Mouse (Mus musculus): ENCODE data around the gene Rgs6.

The Rgs6 gene

DNA sequence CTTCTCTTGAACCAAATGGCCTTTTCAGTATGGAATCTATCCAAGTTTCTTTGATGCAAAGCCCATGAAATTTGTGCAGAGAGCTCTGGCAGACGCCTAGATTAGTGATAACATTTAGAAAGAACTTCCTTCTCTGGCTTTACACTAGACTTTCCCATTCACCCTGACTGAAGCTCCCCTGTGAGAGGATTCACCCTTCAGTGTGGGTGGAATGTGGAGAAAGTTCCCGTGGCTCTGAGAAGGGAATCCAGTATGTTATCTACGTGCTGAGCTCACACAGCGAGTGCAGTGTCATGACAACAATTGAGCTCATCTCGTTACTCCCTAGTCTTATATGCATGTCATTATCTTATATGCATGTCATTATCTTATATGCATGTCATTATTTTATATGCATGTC lies 61.9 kb downstream of the Rgs6 start:
- DNase-seq, result no peak

DNA sequence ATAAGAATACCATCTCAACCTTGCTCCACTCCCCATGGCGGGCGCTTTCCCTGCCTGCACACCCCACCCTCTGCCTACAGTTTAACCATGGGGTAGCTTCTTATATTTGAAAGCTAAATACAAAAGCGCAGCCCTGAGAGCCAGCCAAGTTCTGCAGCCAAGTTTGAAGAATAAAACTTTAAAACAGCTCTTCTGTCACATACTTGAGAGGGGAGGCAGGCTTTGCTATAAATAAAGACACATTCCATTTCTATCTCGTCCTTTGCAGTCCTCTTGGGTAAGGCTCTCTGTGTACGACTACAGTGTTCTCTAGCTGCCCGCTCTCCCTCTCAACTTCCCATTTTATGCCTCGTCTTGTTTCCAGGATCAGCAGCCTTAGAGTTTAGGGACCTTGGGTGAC lies 76.5 kb downstream of the Rgs6 start:
- DNase-seq, result no peak

DNA sequence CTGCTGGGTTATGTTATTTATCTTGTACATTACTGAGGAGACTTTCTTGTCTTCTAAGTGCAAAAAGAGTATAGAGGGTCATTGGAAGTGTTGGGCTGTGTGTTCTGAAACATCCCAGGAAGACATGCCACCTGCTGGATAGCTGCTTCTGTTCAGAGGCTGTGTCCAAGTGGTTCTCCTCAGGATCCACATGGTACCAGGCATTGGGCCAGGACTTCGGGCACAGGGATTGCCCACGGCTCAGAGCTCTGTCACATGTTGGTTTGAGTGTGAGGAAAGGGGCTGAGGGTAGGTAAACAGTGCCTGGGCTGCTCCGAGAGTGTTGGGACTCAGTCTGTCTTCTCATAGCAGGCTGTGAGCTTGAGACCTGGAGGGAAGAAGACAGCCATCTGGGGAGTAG lies 79.3 kb downstream of the Rgs6 start:
- peak; percentile 89 to 93 for DNase-seq

DNA sequence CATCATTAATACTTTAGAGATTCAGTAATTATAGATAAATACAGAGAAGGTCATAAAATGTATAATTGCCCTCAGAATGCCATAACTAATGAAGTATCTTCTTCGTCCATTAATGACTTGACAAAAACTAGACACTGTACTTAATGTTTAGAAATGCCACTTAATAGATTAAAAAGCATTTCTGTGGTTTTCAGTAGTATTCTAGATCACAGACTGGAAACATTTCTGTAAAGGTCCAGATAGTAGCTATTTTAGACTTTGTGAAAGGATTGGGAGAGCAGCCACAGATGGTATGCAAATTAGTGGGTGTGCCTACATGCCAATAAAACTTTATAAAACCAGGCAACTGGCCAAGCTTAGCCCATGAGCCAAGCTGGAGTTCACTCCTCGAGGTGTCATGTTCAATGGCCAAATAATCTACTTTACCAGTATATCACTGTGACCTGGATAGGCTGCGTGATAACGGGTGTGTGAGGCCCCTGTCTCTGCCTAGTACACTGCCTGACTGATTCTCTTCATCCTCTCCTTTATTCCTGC lies 82.2 kb downstream of the Rgs6 start:
- DNase-seq, result peak; percentile 20 to 33

DNA sequence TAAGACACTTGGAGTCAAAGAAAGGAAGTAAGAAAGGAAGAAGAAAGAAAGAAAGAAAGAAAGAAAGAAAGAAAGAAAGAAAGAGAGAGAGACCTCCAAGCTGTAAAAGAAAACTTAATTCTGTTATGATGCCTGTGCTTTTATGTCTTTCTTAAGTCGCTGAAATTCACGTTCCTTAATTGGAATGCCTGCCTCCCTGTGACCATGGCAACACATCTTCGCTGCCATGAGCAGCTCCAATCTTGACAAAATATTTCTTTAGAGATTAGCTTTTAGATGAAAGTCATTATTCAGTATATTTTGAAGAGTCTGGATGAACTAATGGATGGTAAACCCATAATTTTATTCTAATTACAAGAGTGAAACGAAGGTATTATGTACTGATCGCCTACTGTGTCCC lies 83.5 kb downstream of the Rgs6 start:
- DNase-seq, result no peak

DNA sequence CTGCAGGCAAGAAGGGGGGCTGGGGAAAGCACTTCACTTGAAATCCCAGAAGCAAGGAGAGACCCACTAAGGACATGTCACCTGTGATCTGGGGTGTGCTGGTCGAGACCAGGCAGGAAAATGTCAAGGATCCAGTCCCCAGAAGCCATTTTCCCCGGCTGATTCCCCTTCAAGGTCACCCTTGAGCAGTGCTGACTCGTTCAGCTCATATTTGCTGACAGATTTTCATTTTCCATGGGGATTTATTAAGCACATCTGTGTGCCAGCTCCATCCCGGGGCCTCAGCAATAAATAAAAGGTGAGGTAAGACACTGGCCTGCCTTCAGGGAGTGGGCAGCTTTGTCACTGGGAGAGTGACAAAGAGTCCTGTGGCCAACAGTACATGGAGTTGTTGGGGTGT lies 87.0 kb downstream of the Rgs6 start:
- no peak for DNase-seq

DNA sequence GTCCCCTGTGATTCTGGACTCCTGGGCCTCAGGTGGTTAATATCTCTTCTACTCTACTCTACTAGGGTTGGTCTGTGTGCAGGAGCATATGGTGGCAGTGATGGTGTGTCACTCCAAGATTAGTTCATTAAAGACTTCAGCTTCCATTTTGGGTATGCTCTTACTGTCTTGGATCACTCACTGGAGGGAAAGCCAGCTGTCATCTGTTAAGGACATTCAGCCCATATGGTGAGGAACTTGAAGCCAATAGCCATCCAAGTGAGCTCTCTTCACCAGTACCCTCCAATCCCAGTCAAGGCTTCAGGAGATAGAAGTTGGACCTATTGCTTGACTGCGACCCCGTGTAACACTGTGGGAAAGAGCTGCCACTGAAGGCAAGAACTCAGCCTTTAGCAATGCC lies 98.9 kb downstream of the Rgs6 start:
- peak in 1 of 2 experiments; percentile 22 for DNase-seq

DNA sequence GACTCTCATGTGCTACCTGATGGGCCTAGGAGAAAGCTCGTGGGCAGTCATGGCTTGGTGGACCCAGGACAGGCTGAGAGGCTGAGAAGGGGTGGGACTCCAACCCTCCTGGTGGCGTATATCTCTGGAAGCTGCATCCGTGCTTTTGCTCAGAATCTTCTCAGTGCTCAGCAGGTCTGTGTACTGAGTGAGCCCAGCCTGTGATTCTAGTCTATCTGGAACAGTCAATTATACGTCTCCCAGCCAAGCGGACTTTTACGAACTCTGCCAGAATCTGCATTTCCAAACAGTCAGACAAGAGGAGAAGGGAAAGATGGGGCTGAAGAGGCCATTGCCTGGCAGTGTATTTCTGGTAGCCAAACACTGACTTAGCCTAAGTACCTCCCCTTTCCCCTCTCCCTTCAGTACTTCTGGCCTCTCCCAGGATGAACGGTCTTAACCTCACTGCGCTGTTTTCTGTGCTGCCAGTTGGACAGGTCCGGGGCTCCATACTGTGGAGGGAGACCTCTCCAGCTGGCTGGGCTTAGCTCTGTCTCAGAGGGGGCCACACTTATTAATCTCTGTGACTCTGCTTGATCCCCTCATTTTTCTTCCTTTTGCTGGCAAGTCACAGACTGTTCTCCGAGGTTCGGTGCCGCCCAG lies 110.9 kb downstream of the Rgs6 start:
- peak; percentile 47 to 60 for DNase-seq

DNA sequence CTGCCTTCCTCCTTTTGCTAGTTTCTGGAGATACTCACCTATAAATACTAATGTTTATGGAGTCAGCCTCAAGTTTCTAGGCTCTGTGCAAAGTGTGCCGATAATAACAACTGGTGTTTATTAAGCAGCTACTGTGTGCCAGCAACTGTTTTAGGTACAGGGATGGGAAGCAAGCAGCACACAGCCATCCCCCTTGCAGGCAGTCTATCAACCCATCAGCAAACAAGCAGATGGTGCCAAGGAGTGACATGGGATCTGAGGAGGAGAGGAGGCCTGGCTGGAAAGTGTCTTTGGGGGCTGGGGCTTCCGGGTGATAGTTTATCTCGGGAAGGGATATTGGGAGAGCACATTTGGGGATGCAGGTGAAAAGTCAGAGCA lies 111.4 kb downstream of the Rgs6 start:
- DNase-seq, result peak; percentile 52 to 57

DNA sequence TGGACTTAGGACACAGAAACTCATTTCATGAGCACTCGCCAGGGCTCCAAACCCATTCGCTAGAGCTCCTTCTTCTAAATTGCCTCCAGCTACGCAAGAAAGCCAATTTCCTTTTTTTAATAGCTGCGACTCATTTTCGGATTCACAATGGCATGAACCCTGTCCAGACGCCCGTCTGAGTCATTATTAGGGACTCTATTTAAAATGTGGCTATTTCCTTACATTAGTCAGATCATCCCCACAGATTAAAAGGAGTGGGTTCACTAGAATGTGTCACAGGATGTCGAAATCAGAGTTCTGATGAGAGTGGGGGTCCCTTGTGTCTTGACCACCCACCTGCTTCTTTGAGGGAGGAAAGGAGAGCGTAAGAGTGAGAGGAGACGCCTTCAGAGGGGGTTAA lies 112.1 kb downstream of the Rgs6 start:
- DNase-seq, result no peak

DNA sequence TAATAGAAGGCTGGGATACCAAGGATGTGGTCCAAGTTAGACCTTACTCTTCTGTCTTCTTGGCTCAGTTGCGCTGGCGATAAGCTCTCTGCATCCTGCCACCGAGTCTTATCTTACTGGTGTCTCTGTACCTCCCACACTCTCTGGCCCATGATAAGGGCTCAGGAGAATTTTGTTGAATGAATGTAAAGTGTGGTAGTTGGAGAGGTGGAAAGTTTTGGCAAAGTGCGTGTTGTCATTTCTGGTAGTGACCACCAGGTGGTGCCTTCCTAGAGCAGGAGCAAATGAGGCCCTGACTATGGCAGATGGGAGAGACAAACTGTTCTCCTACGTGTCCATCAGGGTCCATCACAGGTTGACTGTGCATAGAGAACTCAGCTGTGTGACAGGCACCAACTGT lies 112.7 kb downstream of the Rgs6 start:
- peak; percentile 50 to 62 for DNase-seq

DNA sequence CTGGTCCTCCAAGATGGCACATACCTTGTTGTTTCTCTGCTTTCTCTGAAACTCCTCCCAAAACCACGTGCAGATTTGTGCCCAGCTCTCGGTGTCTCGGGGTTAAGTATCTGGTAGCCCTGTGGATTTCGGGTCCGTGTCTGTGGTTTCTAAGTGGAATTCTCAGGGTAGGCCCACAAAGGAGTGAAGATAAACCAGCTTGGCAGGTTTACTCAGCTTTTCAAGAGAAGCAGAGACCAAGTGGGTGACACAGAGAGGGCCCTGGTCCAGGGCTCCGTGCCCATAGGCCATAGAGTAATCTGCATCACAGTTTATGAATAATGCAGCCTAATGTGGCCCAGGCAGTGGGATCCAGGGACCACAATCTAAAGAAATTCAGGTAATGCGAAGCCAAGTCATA lies 113.3 kb downstream of the Rgs6 start:
- peak in 1 of 2 experiments; percentile 19 for DNase-seq

DNA sequence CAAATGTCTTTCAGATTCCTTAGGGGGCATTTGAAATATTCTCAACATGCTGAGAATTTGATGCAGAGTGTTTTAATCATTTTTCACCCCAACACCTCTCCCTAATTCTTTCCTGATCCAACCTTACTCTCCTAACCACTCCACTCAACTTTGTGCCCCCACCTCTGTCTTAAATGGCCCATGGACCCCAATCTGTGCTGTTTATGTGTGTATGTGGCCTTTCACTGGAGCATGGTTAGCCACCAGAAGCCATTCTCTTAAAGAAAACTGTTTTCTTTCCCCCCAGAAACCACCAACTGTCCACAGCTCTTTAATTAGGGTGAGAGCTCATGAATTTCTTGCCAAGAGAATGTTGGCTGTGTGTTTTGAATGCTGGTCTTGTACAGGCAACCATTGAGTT lies 122.3 kb downstream of the Rgs6 start:
- DNase-seq, result no peak

DNA sequence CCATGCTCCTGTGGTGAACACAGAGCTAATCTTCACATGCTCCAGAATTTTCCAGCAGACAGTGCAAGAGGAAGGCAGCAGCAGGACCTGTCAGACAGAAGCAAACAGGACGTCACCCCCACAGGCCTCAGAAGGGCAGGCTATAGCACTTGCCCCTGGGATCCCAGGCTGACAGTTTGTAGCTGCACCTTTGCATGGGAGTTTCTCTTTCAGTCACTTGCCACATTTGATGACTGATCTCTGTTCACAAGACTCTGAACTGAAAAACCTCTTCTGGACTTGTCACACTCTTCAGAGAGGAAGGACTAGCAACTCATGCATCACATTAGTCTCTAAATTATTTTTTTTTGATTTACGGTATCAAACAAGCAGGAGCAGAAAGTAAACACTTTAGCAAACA lies 126.2 kb downstream of the Rgs6 start:
- no peak for DNase-seq

DNA sequence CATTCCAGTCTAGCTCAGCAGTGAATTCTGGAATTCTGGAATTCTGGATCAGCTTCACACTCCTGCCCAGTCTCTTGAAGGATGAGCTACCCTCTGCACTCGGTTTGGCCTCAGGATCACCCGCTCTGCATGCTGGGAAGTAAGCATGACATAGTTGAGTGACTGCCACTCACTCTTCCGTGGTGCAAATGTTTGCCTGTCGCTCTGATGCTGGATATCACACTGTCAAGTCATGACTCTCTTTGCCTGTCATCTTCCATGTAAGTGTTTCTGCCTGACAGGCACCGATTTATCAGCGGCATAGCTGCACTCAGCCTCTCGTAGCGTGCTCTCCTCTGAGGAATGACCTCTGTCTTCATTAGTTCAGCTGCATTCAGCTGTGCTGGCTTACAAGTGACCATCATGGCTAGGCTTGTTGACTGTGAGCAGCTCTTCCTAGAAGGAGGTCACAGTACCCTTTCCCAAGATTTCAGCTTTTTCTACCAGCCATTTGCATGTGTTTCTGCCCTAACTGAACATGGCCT lies 135.0 kb downstream of the Rgs6 start:
- no peak for DNase-seq

DNA sequence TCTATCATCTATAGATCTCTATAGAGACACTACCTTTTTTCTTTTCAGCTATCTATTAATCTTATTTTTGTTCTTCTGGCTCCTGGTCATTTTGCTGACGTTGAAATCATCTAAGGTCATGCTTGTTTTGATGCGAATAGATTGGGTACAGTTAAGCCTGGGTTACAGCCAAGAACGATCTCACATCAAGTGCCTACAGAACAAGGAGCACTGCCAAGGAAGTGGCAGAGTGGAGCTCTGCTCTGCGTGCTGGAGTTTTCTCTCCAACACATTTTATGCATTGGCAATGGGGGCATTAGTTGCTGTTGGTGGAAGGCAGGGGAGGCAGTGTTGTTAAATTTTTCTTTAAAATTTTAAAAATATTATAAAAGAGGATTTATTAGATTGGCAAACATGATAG lies 138.2 kb downstream of the Rgs6 start:
- DNase-seq, result peak; percentile 21 to 30

DNA sequence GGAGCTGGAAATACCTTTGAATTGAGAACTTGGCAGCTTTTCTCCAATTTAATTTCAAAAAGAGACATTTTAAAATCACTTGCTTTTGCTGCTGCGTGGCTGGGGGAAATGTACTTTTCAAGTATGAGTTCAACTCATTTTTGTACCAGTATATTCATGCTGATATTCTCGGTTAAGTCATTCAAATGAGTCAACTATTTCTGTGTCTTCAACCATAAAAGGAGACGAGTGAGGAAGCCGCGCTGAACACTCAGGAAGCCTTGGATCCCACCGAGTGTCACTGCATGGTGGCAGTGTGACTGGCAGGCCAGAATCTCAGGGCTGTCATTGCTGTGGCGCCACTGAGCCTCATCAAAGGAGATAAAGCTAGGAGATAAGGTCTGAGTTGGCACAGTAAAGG lies 143.5 kb downstream of the Rgs6 start:
- no peak for DNase-seq

DNA sequence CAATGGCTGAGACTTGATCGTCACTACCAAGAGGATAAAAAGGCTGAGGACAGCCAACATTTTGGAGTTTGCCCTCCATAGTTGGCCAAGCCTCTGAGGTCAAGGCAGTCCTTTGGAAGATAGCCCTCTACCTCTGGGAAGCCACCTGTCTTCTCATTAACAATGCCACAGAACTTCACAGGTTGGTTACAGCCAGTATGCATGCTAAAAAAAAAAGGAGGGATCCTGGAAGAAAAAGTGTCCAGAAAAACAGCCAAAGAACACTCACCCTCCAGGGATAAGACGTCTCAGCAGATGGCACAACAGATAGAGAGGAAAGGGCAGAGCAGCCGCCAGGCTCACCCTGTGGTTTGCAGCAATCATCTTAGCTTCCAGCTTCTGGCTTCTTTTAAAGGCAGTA lies 154.9 kb downstream of the Rgs6 start:
- DNase-seq, result peak; percentile 53 to 69

DNA sequence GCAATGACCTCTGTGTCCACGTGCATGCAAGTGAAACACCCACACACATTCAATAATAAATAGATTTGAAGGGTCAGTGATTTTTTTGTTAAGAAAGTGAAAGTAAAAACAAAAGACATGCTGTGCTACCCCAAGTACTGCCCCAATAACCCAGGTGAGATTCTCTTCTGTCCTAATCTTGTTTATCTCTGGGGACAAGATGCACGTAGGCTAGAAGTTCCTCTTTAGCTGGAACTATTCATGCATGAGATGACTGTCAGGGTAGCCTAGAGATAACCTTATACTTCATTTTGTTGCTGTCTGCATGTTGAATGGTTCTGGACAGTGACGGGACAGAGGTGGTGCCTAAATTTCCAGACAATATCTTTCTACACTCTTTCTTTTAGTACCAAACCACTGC lies 155.9 kb downstream of the Rgs6 start:
- DNase-seq, result no peak

DNA sequence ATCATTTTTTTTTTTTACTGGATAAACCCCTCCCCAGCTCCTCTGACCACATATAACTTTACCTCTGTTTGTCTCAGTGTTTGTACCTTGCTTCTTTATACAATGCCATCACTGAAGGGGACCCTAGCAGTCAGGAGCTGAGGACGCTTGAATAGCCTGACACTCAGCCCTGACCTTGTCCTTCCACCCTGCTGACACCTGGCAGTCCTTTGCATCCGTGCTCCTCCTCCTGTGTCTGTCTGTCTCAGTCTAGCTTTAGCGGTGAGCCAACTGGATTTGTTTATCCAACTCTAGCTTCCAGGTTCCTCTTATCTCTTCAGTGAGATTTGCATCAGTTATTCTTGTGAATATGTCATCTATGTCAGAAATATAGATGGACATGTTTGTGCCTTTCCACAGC lies 156.7 kb downstream of the Rgs6 start:
- peak in 1 of 2 experiments; percentile 32 for DNase-seq

DNA sequence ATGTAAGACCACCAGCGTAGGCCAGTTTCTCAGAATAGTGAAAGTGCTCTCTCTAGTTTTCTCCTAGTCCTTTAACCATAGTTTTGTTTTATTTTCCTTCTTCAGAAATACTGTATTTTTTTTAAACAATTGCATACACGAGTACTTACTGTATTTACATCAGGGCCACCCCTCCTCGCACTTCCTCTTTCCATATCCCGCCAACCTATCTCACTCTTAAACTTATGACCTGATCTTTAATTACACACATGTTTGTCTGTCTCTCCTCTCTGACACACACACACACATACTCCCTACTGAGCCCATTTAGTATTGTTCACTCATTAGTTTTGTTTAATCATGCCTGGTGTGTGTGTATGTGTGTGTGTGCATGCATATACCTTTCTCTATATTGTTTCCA lies 159.0 kb downstream of the Rgs6 start:
- DNase-seq, result no peak

DNA sequence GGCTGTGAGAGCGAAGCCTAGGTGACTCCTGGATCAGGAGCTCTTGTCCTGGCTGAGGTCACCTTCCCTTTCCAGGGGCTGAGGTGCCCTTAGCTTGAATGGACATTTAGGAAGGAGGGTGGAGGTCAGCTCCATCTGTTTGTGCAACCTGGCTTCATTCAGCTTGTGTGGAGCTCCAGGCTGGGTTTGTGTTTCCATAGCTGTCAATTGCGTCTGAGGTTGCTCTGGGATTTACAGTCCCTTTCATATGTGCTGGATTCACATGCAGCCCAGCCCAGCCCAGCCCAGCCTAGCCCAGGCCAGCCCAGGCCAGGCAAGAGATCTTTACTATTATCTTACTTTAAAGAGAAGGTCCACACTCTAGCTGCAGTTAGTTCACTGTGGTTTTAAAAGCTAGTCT lies 163.8 kb downstream of the Rgs6 start:
- no peak for DNase-seq

DNA sequence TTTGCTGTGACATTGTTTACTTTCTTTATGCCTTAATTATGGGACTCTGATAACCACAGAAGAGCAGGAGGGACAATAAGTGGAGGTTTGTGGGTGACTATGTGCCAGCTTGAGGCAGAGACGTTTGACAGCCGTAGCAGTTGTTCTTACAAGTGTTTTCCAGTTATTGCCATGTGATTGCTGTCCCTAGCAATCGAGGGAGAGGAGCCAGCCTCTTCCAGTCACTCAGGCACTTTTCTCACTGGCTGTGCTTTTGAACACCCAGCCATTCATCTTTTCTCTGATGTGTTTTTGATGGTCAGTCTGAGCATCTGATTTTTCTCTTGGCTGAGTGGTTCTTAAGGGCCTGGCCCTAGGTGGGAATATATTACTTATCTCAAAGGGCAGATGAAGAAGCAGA lies 166.4 kb downstream of the Rgs6 start:
- no peak for DNase-seq

DNA sequence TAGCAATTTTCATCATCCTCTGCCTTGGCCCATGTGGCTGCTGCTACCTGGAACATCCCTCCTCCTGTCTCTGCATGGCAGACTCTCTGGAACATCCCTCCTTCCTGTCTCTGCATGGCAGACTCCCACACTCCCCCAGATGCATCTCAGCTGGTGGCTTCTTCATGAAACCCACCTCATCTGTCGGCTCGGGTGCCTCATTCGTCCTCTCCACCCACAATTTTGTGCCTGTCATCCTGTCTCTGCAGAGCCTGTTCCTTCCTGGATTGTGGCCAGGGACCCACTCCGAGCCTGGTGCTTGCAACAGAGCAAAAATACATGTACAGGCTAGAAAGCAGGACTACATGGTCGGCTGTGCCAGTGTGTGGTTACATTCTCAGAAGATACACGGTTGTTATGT lies 168.7 kb downstream of the Rgs6 start:
- DNase-seq, result peak; percentile 49 to 55

DNA sequence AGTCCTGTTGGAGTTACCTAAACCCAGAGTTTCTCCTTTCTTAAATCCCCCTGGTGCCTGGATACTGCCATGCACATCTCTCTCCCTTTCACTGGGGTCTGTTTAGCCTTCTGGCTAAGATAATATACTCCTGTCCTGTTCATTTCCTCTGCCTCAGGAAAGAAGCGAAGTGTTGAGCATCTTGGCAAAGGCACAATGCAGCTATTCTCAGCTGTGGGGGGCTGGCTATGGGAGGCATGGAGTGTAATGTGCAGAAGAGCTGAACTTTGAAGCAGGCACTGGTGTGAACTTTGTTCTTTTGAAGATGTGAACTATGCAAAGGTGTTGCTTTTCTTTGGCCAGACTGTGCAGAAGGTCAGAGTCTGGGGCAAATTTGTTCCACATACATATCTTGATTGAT lies 169.3 kb downstream of the Rgs6 start:
- DNase-seq, result no peak
